Mouse (Mus musculus) cerebellum, adult 9-10 months (tissue): ENCODE results near the gene Txndc5.

Experiments
- DNase-seq: peaks from one replicate; pipeline ENCODE4 v3.0.0; 2022

Txndc5 gene

GRCm38 (mm10) chr13:38528687-38529294 lies at the start of gene Txndc5:
Gene Txndc5 (minus strand): TSS chr13:38528824.
- DNase-seq = no peak

- no peak for DNase-seq
Observed at GRCm38 (mm10) chr13:38574668-38575067, 46.0 kb upstream of the Txndc5 start.

GRCm38 (mm10) chr13:38573281-38573680 lies 44.7 kb upstream of the Txndc5 start:
- no peak for DNase-seq

- DNase-seq = no peak
Observed at GRCm38 (mm10) chr13:38565245-38565644, 36.6 kb upstream of the Txndc5 start.

GRCm38 (mm10) chr13:38554611-38555010 lies 26.0 kb upstream of the Txndc5 start:
- DNase-seq = no peak

GRCm38 (mm10) chr13:38554210-38554609 lies 25.6 kb upstream of the Txndc5 start:
- no peak for DNase-seq

- no peak for DNase-seq
Observed at GRCm38 (mm10) chr13:38548681-38549080, 20.1 kb upstream of the Txndc5 start.

- DNase-seq = no peak
Observed at GRCm38 (mm10) chr13:38547717-38548116, 19.1 kb upstream of the Txndc5 start.

GRCm38 (mm10) chr13:38546754-38547153 lies 18.1 kb upstream of the Txndc5 start:
- no peak for DNase-seq

GRCm38 (mm10) chr13:38545460-38545859 lies 16.8 kb upstream of the Txndc5 start:
- no peak for DNase-seq

GRCm38 (mm10) chr13:38544769-38545445 lies 16.3 kb upstream of the Txndc5 start:
- no peak for DNase-seq

GRCm38 (mm10) chr13:38543455-38544125 lies 15.0 kb upstream of the Txndc5 start:
- no peak for DNase-seq

GRCm38 (mm10) chr13:38539192-38539900 lies 10.7 kb upstream of the Txndc5 start:
- DNase-seq = no peak

GRCm38 (mm10) chr13:38537521-38537920 lies 8.9 kb upstream of the Txndc5 start:
- DNase-seq = no peak

GRCm38 (mm10) chr13:38534731-38535130 lies 6.1 kb upstream of the Txndc5 start:
- DNase-seq = no peak

GRCm38 (mm10) chr13:38534016-38534415 lies 5.4 kb upstream of the Txndc5 start:
- no peak for DNase-seq

- no peak for DNase-seq
Observed at GRCm38 (mm10) chr13:38533461-38533860, 4.8 kb upstream of the Txndc5 start.

GRCm38 (mm10) chr13:38531498-38531897 lies 2.9 kb upstream of the Txndc5 start:
- no peak for DNase-seq

- no peak for DNase-seq
Observed at GRCm38 (mm10) chr13:38529576-38529975, 952 bp upstream of the Txndc5 start.

GRCm38 (mm10) chr13:38527797-38528650 lies 600 bp downstream of the Txndc5 start:
- DNase-seq = peak; percentile 79

GRCm38 (mm10) chr13:38527041-38527796 lies 1.4 kb downstream of the Txndc5 start:
- no peak for DNase-seq

- DNase-seq = no peak
Observed at GRCm38 (mm10) chr13:38526116-38526515, 2.5 kb downstream of the Txndc5 start.
